Mouse (Mus musculus): Measurements from ENCODE around the gene Cd70. TPM values are rescaled to one million over a fixed set of nuclear protein-coding genes. Genes with fewer than 3 reads are reported as not detected.
A peak's percentile ranks its signal among the peaks of the same experiment; 100 is the strongest.
"Not testable (repeated sequence)": the region's sequence is repeated elsewhere in the genome, so short reads cannot be mapped to it uniquely, and the experiment has no call there.

The Cd70 gene
- total RNA-seq, 2 experiments from 2014 or later: 0.44 TPM; not detected in 1

GRCm38 (mm10) chr17:57138676-57139075, 10.9 kb downstream of the Cd70 start:
- DNase-seq (ENCODE audit: low spot score in 2 of 2): no peak
- intact Hi-C loops (cut with DNase I): no loop called here

GRCm38 (mm10) chr17:57135635-57136034, 13.9 kb downstream of the Cd70 start:
- DNase-seq (ENCODE audit: low spot score in 2 of 2): no peak
- intact Hi-C loops (cut with DNase I): no loop called here

- intact Hi-C loops (cut with DNase I): no loop called here
- no peak for DNase-seq (ENCODE audit: low spot score in 2 of 2)
Observed at GRCm38 (mm10) chr17:57134693-57135092, 14.9 kb downstream of the Cd70 start.

GRCm38 (mm10) chr17:57134021-57134420, 15.6 kb downstream of the Cd70 start:
- intact Hi-C loops (cut with DNase I); DNase-seq (ENCODE audit: low spot score in 2 of 2): not testable (repeated sequence)

GRCm38 (mm10) chr17:57131793-57132192, 17.8 kb downstream of the Cd70 start:
- intact Hi-C loops (cut with DNase I): no loop called here
- DNase-seq (ENCODE audit: low spot score in 2 of 2): no peak

- no peak for DNase-seq (ENCODE audit: low spot score in 2 of 2)
- intact Hi-C loops (cut with DNase I): no loop called here
Observed at GRCm38 (mm10) chr17:57125853-57126622, 23.5 kb downstream of the Cd70 start.

GRCm38 (mm10) chr17:57124792-57125191, 24.8 kb downstream of the Cd70 start:
- intact Hi-C loops (cut with DNase I): no loop called here

GRCm38 (mm10) chr17:57123192-57124118, 26.1 kb downstream of the Cd70 start:
- intact Hi-C loops (cut with DNase I): no loop called here
- DNase-seq (ENCODE audit: low spot score in 2 of 2): no peak

More at GRCm38 (mm10) chr17:57124792-57125191, 24.8 kb downstream of the Cd70 start:
- no peak for DNase-seq (ENCODE audit: low spot score in 2 of 2)

GRCm38 (mm10) chr17:57121856-57122255, 27.7 kb downstream of the Cd70 start:
- no peak for DNase-seq (ENCODE audit: low spot score in 2 of 2)
- intact Hi-C loops (cut with DNase I): no loop called here

GRCm38 (mm10) chr17:57118524-57119349, 30.8 kb downstream of the Cd70 start:
- no peak for DNase-seq (ENCODE audit: low spot score in 2 of 2)
- intact Hi-C loops (cut with DNase I): no loop called here

GRCm38 (mm10) chr17:57116801-57117200, 32.8 kb downstream of the Cd70 start:
- no peak for DNase-seq (ENCODE audit: low spot score in 2 of 2)
- intact Hi-C loops (cut with DNase I): no loop called here

GRCm38 (mm10) chr17:57112768-57113474, 36.7 kb downstream of the Cd70 start:
- intact Hi-C loops (cut with DNase I): no loop called here
- no peak for DNase-seq (ENCODE audit: low spot score in 2 of 2)

GRCm38 (mm10) chr17:57110005-57110404, 39.6 kb downstream of the Cd70 start:
- intact Hi-C loops (cut with DNase I): no loop called here
- no peak for DNase-seq (ENCODE audit: low spot score in 2 of 2)

- intact Hi-C loops (cut with DNase I): no loop called here
- no peak for DNase-seq (ENCODE audit: low spot score in 2 of 2)
Observed at GRCm38 (mm10) chr17:57108666-57109171, 40.9 kb downstream of the Cd70 start.

GRCm38 (mm10) chr17:57108040-57108665, 41.4 kb downstream of the Cd70 start:
- intact Hi-C loops (cut with DNase I): no loop called here
- DNase-seq (ENCODE audit: low spot score in 2 of 2): no peak

GRCm38 (mm10) chr17:57107064-57107463, 42.5 kb downstream of the Cd70 start:
- intact Hi-C loops (cut with DNase I): no loop called here
- no peak for DNase-seq (ENCODE audit: low spot score in 2 of 2)

GRCm38 (mm10) chr17:57106035-57106368, 43.6 kb downstream of the Cd70 start:
- intact Hi-C loops (cut with DNase I): no loop called here
- no peak for DNase-seq (ENCODE audit: low spot score in 2 of 2)

- intact Hi-C loops (cut with DNase I): no loop called here
- DNase-seq (ENCODE audit: low spot score in 2 of 2): peak in 1 of 2 experiments; percentile 41
Observed at GRCm38 (mm10) chr17:57105181-57106034, 44.2 kb downstream of the Cd70 start, which contains the start of gene Tnfsf9. Gene Tnfsf9, plus strand, starts transcription at chr17:57105325.
